Mouse (Mus musculus) hindbrain, embryonic 11.5 days (tissue): ENCODE data around the gene Snapc4. TPM values are rescaled to one million over a fixed set of nuclear protein-coding genes. Genes with fewer than 3 reads are reported as not detected.
A peak's percentile ranks its signal among the peaks of the same experiment; 100 is the strongest.
"Not testable (repeated sequence)": the region's sequence is repeated elsewhere in the genome, so short reads cannot be mapped to it uniquely, and the experiment has no call there.

ENCODE experiments used
- ATAC-seq: fragments of 200-750 bp; cut with Nextera tagmentation; 2 replicates; pipeline ENCODE4 v1.8.0; 2017; ENCODE audit warnings: mild to moderate bottlenecking, moderate TSS enrichment, moderate library complexity; ENCODE audit not compliant: low FRiP score
- DNase-seq: peaks from one replicate; pipeline ENCODE4 v3.0.0-alpha.2; 2015; ENCODE audit warnings: low spot score
- H3K27ac ChIP-seq: fragments of 300-500 bp; sonication (generic); 2 replicates; pipeline ENCODE4 v1.5.1; 2014; ENCODE audit warnings: mild to moderate bottlenecking, low read depth, low read length
- H3K27me3 ChIP-seq: fragments of 300-500 bp; sonication (generic); 2 replicates; pipeline ENCODE4 v1.6.1; 2014; ENCODE audit warnings: mild to moderate bottlenecking, low read length, moderate library complexity, mixed read lengths; ENCODE audit not compliant: control insufficient read depth, insufficient read depth
- H3K36me3 ChIP-seq: fragments of 300-500 bp; sonication (generic); 2 replicates; pipeline ENCODE4 v1.6.1; 2014; ENCODE audit warnings: mild to moderate bottlenecking, low read length, moderate library complexity, mixed read lengths; ENCODE audit not compliant: control insufficient read depth, insufficient read depth
- H3K4me1 ChIP-seq: fragments of 300-500 bp; sonication (generic); replicated peaks from 2 replicates; pipeline ENCODE4 v1.6.1; 2014; ENCODE audit warnings: low read length, mixed read lengths; ENCODE audit not compliant: control insufficient read depth, insufficient read depth
- H3K4me2 ChIP-seq: fragments of 300-500 bp; sonication (generic); replicated peaks from 2 replicates; pipeline ENCODE4 v1.6.1; 2014; ENCODE audit warnings: mild to moderate bottlenecking, low read depth, low read length
- H3K4me3 ChIP-seq: fragments of 300-500 bp; sonication (generic); 2 replicates; pipeline ENCODE4 v1.5.1; 2014; ENCODE audit warnings: low read depth, low read length
- H3K9ac ChIP-seq: fragments of 300-500 bp; sonication (generic); 2 replicates; pipeline ENCODE4 v1.6.1; 2014; ENCODE audit warnings: low read depth, low read length
- H3K9me3 ChIP-seq: fragments of 300-500 bp; sonication (generic); 2 replicates; pipeline ENCODE4 v1.6.1; 2016; ENCODE audit warnings: low read length; ENCODE audit not compliant: control insufficient read depth
- WGBS: fragments of 180-500 bp; shearing (Covaris S2); extraction: QIAGEN DNeasy Blood & Tissue Kit; methylation state at CpG from one replicate; pipeline ENCODE4 v1.1.7; 2014; 5-methylcytosine and 5-hydroxymethylcytosine counted together
- polyA plus RNA-seq: library from polyadenylated mRNA; unstranded; fragments of >200 nt; fragmentation: Nextera tagmentation; extraction: Ambion mirVana; gene quantifications from 2 replicates; pipeline ENCODE4 v1.2.1, GENCODE M21; 2014

The Snapc4 gene
- polyA plus RNA-seq, 1 experiment from 2014 or later, result 22.1 TPM

GRCm38 (mm10) chr2:26390954-26391353 lies 10.5 kb upstream of the Snapc4 start:
- Histone ChIP-seq H3K27ac (no peak overlapping the region), H3K9me3 (no peaks in the 10 kb centered on the region), H3K36me3 (peaks cover 35% of the 10 kb centered on the region), H3K4me1 (peaks cover 4% of the 10 kb centered on the region; the same call in 1 of the 2 replicates), H3K9ac (no peak overlapping the region), H3K4me2 (no peak overlapping the region), H3K27me3 (no peaks in the 10 kb centered on the region), H3K4me3 (no peak overlapping the region; the same call in 1 of the 2 replicates)
- 88% methylated on average over 3 of the region's 3 CpGs for WGBS
- no peak for ATAC-seq
- no peak for DNase-seq

- ATAC-seq (peak; percentile 91), DNase-seq (peak; percentile 93)
- peak within 1 kb of the TSS; percentile 88 for H3K9ac ChIP-seq
- peak within 1 kb of the TSS; percentile 99 for H3K4me3 ChIP-seq
- H3K27ac ChIP-seq, result peak within 1 kb of the TSS; percentile 65; the same call in 1 of the 2 replicates
- H3K36me3 ChIP-seq, result peaks cover 32% of the 10 kb centered on the region
- H3K9me3 ChIP-seq, result no peaks in the 10 kb centered on the region
- H3K4me1 ChIP-seq, result peaks cover 4% of the 10 kb centered on the region; the same call in 1 of the 2 replicates
- WGBS, result 0% methylated on average over 46 of the region's 60 CpGs
- H3K4me2 ChIP-seq, result peak within 1 kb of the TSS; percentile 94
- H3K27me3 ChIP-seq, result no peaks in the 10 kb centered on the region
These were observed 8.8 kb upstream of the Snapc4 start, which contains the start of the genes Entr1 and Pmpca for GRCm38 (mm10) chr2:26389154-26389690. Gene Entr1 (minus strand): TSS chr2:26389316. Gene Pmpca (plus strand): TSS chr2:26389339.

- H3K9me3 ChIP-seq, result no peaks in the 10 kb centered on the region
- under 1% methylated on average over 32 of the region's 45 CpGs for WGBS
These were observed 8.3 kb upstream of the Snapc4 start for GRCm38 (mm10) chr2:26388682-26389153.

GRCm38 (mm10) chr2:26387713-26388112 lies 7.3 kb upstream of the Snapc4 start:
- DNase-seq (no peak), ATAC-seq (no peak)
- no peaks in the 10 kb centered on the region for H3K9me3 ChIP-seq
- H3K4me3 ChIP-seq, result no peak overlapping the region
- no peak overlapping the region for H3K4me2 ChIP-seq
- no peaks in the 10 kb centered on the region for H3K27me3 ChIP-seq
- 90% methylated on average over 3 of the region's 3 CpGs for WGBS
- H3K36me3 ChIP-seq, result peaks cover 34% of the 10 kb centered on the region
- H3K9ac ChIP-seq, result no peak overlapping the region
- peaks cover 4% of the 10 kb centered on the region; the same call in 1 of the 2 replicates for H3K4me1 ChIP-seq
- no peak overlapping the region for H3K27ac ChIP-seq

More at GRCm38 (mm10) chr2:26388682-26389153, 8.3 kb upstream of the Snapc4 start:
- DNase-seq, result peak; percentile 42
- Histone ChIP-seq H3K4me3 (peak overlapping the region; percentile 99), H3K4me2 (peak overlapping the region; percentile 94), H3K27ac (peak overlapping the region; percentile 65; the same call in 1 of the 2 replicates), H3K4me1 (peaks cover 4% of the 10 kb centered on the region; the same call in 1 of the 2 replicates), H3K36me3 (peaks cover 36% of the 10 kb centered on the region), H3K9ac (peak overlapping the region; percentile 88), H3K27me3 (no peaks in the 10 kb centered on the region)
- ATAC-seq, result peak; percentile 66; the same call in 1 of the 2 replicates

- not testable (repeated sequence) for DNase-seq, H3K4me1 ChIP-seq, H3K27ac ChIP-seq, H3K9me3 ChIP-seq, H3K27me3 ChIP-seq
- H3K36me3 ChIP-seq, result peaks cover 21% of the 10 kb centered on the region
- peak overlapping the region; percentile 92 for H3K4me2 ChIP-seq
- WGBS, result 34% methylated on average over 6 of the region's 6 CpGs
- H3K4me3 ChIP-seq, result peak overlapping the region; percentile 82
- peak overlapping the region; percentile 76 for H3K9ac ChIP-seq
- ATAC-seq, result 0 out of 2 replicates have a peak, but pooled peaks have one; percentile 47
These were observed 418 bp upstream of the Snapc4 start for GRCm38 (mm10) chr2:26380871-26381270.

GRCm38 (mm10) chr2:26372396-26372795 lies 8.1 kb downstream of the Snapc4 start:
- Histone ChIP-seq H3K4me2 (no peak overlapping the region), H3K9ac (no peak overlapping the region), H3K4me1 (no peaks in the 10 kb centered on the region), H3K27me3 (no peaks in the 10 kb centered on the region), H3K9me3 (no peaks in the 10 kb centered on the region), H3K36me3 (peaks cover 14% of the 10 kb centered on the region), H3K4me3 (no peak overlapping the region), H3K27ac (no peak overlapping the region)
- DNase-seq (no peak), ATAC-seq (no peak)
- 97% methylated on average over 8 of the region's 8 CpGs for whole genome bisulfite sequencing

- Histone ChIP-seq H3K27ac (no peak overlapping the region), H3K4me2 (no peak overlapping the region), H3K4me3 (no peak overlapping the region), H3K9me3 (no peaks in the 10 kb centered on the region), H3K4me1 (no peaks in the 10 kb centered on the region), H3K9ac (no peak overlapping the region), H3K27me3 (no peaks in the 10 kb centered on the region), H3K36me3 (peaks cover 18% of the 10 kb centered on the region)
- DNase-seq (no peak), ATAC-seq (no peak)
- 76% methylated on average over 1 of the region's 1 CpGs for WGBS
These were observed 11.9 kb downstream of the Snapc4 start for GRCm38 (mm10) chr2:26368572-26368971.

- no peak overlapping the region for H3K27ac ChIP-seq
- peaks cover 20% of the 10 kb centered on the region for H3K36me3 ChIP-seq
- ATAC-seq, result no peak
- H3K4me3 ChIP-seq, result no peak overlapping the region
- H3K4me1 ChIP-seq, result no peaks in the 10 kb centered on the region
- no peaks in the 10 kb centered on the region for H3K9me3 ChIP-seq
- H3K4me2 ChIP-seq, result no peak overlapping the region
- no peaks in the 10 kb centered on the region for H3K27me3 ChIP-seq
- WGBS, result 96% methylated on average over 6 of the region's 6 CpGs
- no peak overlapping the region for H3K9ac ChIP-seq
- DNase-seq, result no peak
These were observed 12.5 kb downstream of the Snapc4 start for GRCm38 (mm10) chr2:26367911-26368310.
